Mouse (Mus musculus) kidney, postnatal 10 days (tissue): ENCODE data around the gene Rab40c.
"Not testable (repeated sequence)": the region's sequence is repeated elsewhere in the genome, so short reads cannot be mapped to it uniquely, and the experiment has no call there.

Experiments used
- DNase-seq: peaks from one replicate; pipeline ENCODE4 v3.0.0; 2021; ENCODE audit warnings: mixed read lengths

Rab40c gene

GRCm38 (mm10) chr17:25873405-25874147 is 46.0 kb downstream of the Rab40c start:
- no peak for DNase-seq

- DNase-seq, result no peak
These were observed 46.9 kb downstream of the Rab40c start for GRCm38 (mm10) chr17:25872676-25873075.

- not testable (repeated sequence) for DNase-seq
These were observed 48.0 kb downstream of the Rab40c start for GRCm38 (mm10) chr17:25871566-25871965.

- no peak for DNase-seq
These were observed 49.6 kb downstream of the Rab40c start for GRCm38 (mm10) chr17:25869954-25870353.

- no peak for DNase-seq
These were observed 50.0 kb downstream of the Rab40c start for GRCm38 (mm10) chr17:25869498-25869897.

- DNase-seq, result peak; percentile 89
These were observed 50.8 kb downstream of the Rab40c start, which contains the start of gene Mcrip2 for GRCm38 (mm10) chr17:25868601-25869191. TSS of gene Mcrip2 (minus strand) at chr17:25868764.

- peak; percentile 78 for DNase-seq
These were observed 51.5 kb downstream of the Rab40c start for GRCm38 (mm10) chr17:25867836-25868600.

GRCm38 (mm10) chr17:25867509-25867835 is 52.1 kb downstream of the Rab40c start:
- DNase-seq, result no peak

- DNase-seq, result no peak
These were observed 53.4 kb downstream of the Rab40c start for GRCm38 (mm10) chr17:25866172-25866571.

GRCm38 (mm10) chr17:25865288-25865687 is 54.2 kb downstream of the Rab40c start:
- DNase-seq, result no peak

- no peak for DNase-seq
These were observed 55.2 kb downstream of the Rab40c start for GRCm38 (mm10) chr17:25864311-25864710.

- no peak for DNase-seq
These were observed 55.8 kb downstream of the Rab40c start for GRCm38 (mm10) chr17:25863681-25864080.

- DNase-seq, result no peak
These were observed 57.6 kb downstream of the Rab40c start for GRCm38 (mm10) chr17:25861704-25862612.

- peak; percentile 96 for DNase-seq
These were observed 58.5 kb downstream of the Rab40c start, which contains the start of gene Wdr90 for GRCm38 (mm10) chr17:25860832-25861703. TSS of gene Wdr90 (minus strand) at chr17:25861501.

- no peak for DNase-seq
These were observed 59.3 kb downstream of the Rab40c start for GRCm38 (mm10) chr17:25860229-25860628.

- DNase-seq, result peak; percentile 97
These were observed 75.1 kb downstream of the Rab40c start, which contains the start of gene Rhot2 for GRCm38 (mm10) chr17:25844396-25844901. TSS of gene Rhot2 (minus strand) at chr17:25844851.

GRCm38 (mm10) chr17:25843636-25844395 is 75.7 kb downstream of the Rab40c start:
- DNase-seq, result peak; percentile 21

- DNase-seq, result no peak
These were observed 76.4 kb downstream of the Rab40c start for GRCm38 (mm10) chr17:25843122-25843521.

- no peak for DNase-seq
These were observed 77.0 kb downstream of the Rab40c start for GRCm38 (mm10) chr17:25842509-25842908.

- DNase-seq, result no peak
These were observed 78.2 kb downstream of the Rab40c start, which contains the start of gene Gm20683 for GRCm38 (mm10) chr17:25841117-25841880. TSS of gene Gm20683 (minus strand) at chr17:25841763.
